9 mouse cellular contexts compared by ENCODE assay signal in genomic region chr2:25865412-25865811, GRCm38 (mm10). TPM values are rescaled to one million over a fixed set of nuclear protein-coding genes. Genes with fewer than 3 reads are reported as not detected.
DNase-seq lines count a peak whose midpoint lies in the region; ATAC-seq lines count a peak whose summit lies in the region.
"Had no signal": no experiment of that assay in that cellular context is flagged by ENCODE, and none has a peak within 500 bp of the region (broad histone marks: within the 10 kb centered on the region; RNA-seq: fewer than 3 reads in every experiment).

No protein-coding gene starts in this region.

- peak; percentile 29 for DNase-seq in adrenal gland, postnatal 14 days
- DNase-seq in adrenal gland, postnatal 36 days: no peak
- no peak for DNase-seq in midbrain, embryonic 10.5 days (ENCODE audit: low spot score)
- peak; percentile 46 to 53 for DNase-seq in layer of hippocampus, postnatal 14 days (ENCODE audit: low spot score in 2 of 2)
- peak; percentile 75 for DNase-seq in right cerebral cortex, postnatal 14 days
- no peak for DNase-seq in c-Kit-positive CD71-positive TER-119-positive erythroid progenitor cells, embryonic 14.5 days (ENCODE audit: low spot score)
- no peak for DNase-seq in urinary bladder, postnatal 10 days (ENCODE audit: low spot score)

- no peaks in the 10 kb centered on the region for H3K9me3 ChIP-seq in midbrain, embryonic 15.5 days
- no peaks in the 10 kb centered on the region for H3K9me3 ChIP-seq in midbrain, embryonic 10.5 days (replicated peaks)
- H3K9me3 ChIP-seq: heart, embryonic 15.5 days had no signal

- 0 out of 2 replicates have a peak overlapping the region, but pooled peaks have one; percentile 1 for H3K4me2 ChIP-seq in midbrain, embryonic 15.5 days
- H3K4me2 ChIP-seq: heart, embryonic 15.5 days had no signal

- no peak overlapping the region for H3K9ac ChIP-seq in midbrain, embryonic 15.5 days
- H3K9ac ChIP-seq: heart, embryonic 15.5 days had no signal

- H3K4me3 ChIP-seq in midbrain, embryonic 15.5 days: no peak overlapping the region
- no peak overlapping the region for H3K4me3 ChIP-seq in midbrain, embryonic 10.5 days
- H3K4me3 ChIP-seq: heart, embryonic 15.5 days had no signal

- H3K4me1 ChIP-seq in midbrain, embryonic 15.5 days: peaks cover 16% of the 10 kb centered on the region
- H3K4me1 ChIP-seq in midbrain, embryonic 10.5 days: peaks cover 18% of the 10 kb centered on the region

- WGBS in midbrain, embryonic 15.5 days: 12% methylated on average over 4 of the region's 4 CpGs
- WGBS in midbrain, embryonic 10.5 days: 16% methylated on average over 4 of the region's 4 CpGs

- peaks cover 13% of the 10 kb centered on the region for H3K27me3 ChIP-seq in midbrain, embryonic 15.5 days (replicated peaks)
- H3K27me3 ChIP-seq in midbrain, embryonic 10.5 days (ENCODE audit: low read depth, poor library complexity, severe bottlenecking): peaks cover 52% of the 10 kb centered on the region

- no peaks in the 10 kb centered on the region for H3K36me3 ChIP-seq in midbrain, embryonic 15.5 days (replicated peaks)
- no peaks in the 10 kb centered on the region for H3K36me3 ChIP-seq in midbrain, embryonic 10.5 days
- H3K36me3 ChIP-seq: heart, embryonic 15.5 days had no signal

- no peak overlapping the region for H3K27ac ChIP-seq in midbrain, embryonic 15.5 days
- no peak overlapping the region for H3K27ac ChIP-seq in midbrain, embryonic 10.5 days (replicated peaks)
- H3K27ac ChIP-seq: heart, embryonic 15.5 days had no signal

- ATAC-seq in midbrain, embryonic 15.5 days (replicated peaks): 0 out of 2 replicates have a peak, but pooled peaks have one; percentile 49

RNA-seq across cellular contexts. Expression of gene Kcnt1, which starts 1.9 kb away (rescaled TPM):
- 4.9 and 6.4 TPM in 2 replicates for total RNA-seq in adrenal gland, postnatal 14 days (2021)
- 1 to 10 TPM; 2.3 to 2.6 TPM for total RNA-seq in adrenal gland, postnatal 36 days (2021)
- 14.4 and 20.7 TPM in 2 replicates for polyA plus RNA-seq in midbrain, embryonic 15.5 days (2015; fragmentation: Nextera tagmentation; extraction: Ambion mirVana)
- polyA plus RNA-seq in midbrain, embryonic 10.5 days (2016; fragmentation: Nextera tagmentation; extraction: Ambion mirVana): 0.41 and 0.49 TPM in 2 replicates
- 10 to 100 TPM; 43.8 to 69.9 TPM for total RNA-seq in layer of hippocampus, postnatal 14 days (2021)
- polyA plus RNA-seq: heart, embryonic 15.5 days had no signal

RNA-seq across cellular contexts. Expression of gene Sohlh1, which starts 18.4 kb away (rescaled TPM):
- total RNA-seq in adrenal gland, postnatal 14 days (2021): not detected in 2 replicates
- total RNA-seq in adrenal gland, postnatal 36 days (2021): not detected
- polyA plus RNA-seq in midbrain, embryonic 15.5 days (2015; fragmentation: Nextera tagmentation; extraction: Ambion mirVana): not detected in 2 replicates
- polyA plus RNA-seq in midbrain, embryonic 10.5 days (2016; fragmentation: Nextera tagmentation; extraction: Ambion mirVana): not detected in 2 replicates
- not detected for total RNA-seq in layer of hippocampus, postnatal 14 days (2021)
- polyA plus RNA-seq: heart, embryonic 15.5 days had no signal

RNA-seq across cellular contexts. Expression of gene Lcn9, which starts 42.5 kb away (rescaled TPM):
- total RNA-seq in adrenal gland, postnatal 14 days (2021): not detected in 2 replicates
- not detected for total RNA-seq in adrenal gland, postnatal 36 days (2021)
- not detected in 2 replicates for polyA plus RNA-seq in midbrain, embryonic 15.5 days (2015; fragmentation: Nextera tagmentation; extraction: Ambion mirVana)
- polyA plus RNA-seq in midbrain, embryonic 10.5 days (2016; fragmentation: Nextera tagmentation; extraction: Ambion mirVana): not detected in 2 replicates
- not detected for total RNA-seq in layer of hippocampus, postnatal 14 days (2021)
- polyA plus RNA-seq: heart, embryonic 15.5 days had no signal

RNA-seq across cellular contexts. Expression of gene Glt6d1, which starts 49.8 kb away (rescaled TPM):
- total RNA-seq in adrenal gland, postnatal 14 days (2021): not detected in 2 replicates
- total RNA-seq in adrenal gland, postnatal 36 days (2021): not detected
- not detected in 2 replicates for polyA plus RNA-seq in midbrain, embryonic 15.5 days (2015; fragmentation: Nextera tagmentation; extraction: Ambion mirVana)
- not detected in 2 replicates for polyA plus RNA-seq in midbrain, embryonic 10.5 days (2016; fragmentation: Nextera tagmentation; extraction: Ambion mirVana)
- not detected for total RNA-seq in layer of hippocampus, postnatal 14 days (2021)
- polyA plus RNA-seq: heart, embryonic 15.5 days had no signal

Comparison
In these comparisons a context has a peak if more than half of its experiments do, and no peak if none do; other contexts are left out.
1. DNase-seq: peak in adrenal gland, postnatal 14 days (single experiment), layer of hippocampus, postnatal 14 days (2 of 2) and right cerebral cortex, postnatal 14 days (single experiment); none in adrenal gland, postnatal 36 days (0 of 2), midbrain, embryonic 10.5 days (single experiment), c-Kit-positive CD71-positive TER-119-positive erythroid progenitor cells, embryonic 14.5 days (single experiment) and urinary bladder, postnatal 10 days (single experiment).